Mouse (Mus musculus) cerebellum, adult 11 months (tissue): ENCODE results near the gene 2210016L21Rik.
"Not testable (repeated sequence)": the region's sequence is repeated elsewhere in the genome, so short reads cannot be mapped to it uniquely, and the experiment has no call there.

ENCODE experiments used
- DNase-seq: peaks from one replicate; pipeline ENCODE4 v3.0.0; 2022

2210016L21Rik gene

DNA sequence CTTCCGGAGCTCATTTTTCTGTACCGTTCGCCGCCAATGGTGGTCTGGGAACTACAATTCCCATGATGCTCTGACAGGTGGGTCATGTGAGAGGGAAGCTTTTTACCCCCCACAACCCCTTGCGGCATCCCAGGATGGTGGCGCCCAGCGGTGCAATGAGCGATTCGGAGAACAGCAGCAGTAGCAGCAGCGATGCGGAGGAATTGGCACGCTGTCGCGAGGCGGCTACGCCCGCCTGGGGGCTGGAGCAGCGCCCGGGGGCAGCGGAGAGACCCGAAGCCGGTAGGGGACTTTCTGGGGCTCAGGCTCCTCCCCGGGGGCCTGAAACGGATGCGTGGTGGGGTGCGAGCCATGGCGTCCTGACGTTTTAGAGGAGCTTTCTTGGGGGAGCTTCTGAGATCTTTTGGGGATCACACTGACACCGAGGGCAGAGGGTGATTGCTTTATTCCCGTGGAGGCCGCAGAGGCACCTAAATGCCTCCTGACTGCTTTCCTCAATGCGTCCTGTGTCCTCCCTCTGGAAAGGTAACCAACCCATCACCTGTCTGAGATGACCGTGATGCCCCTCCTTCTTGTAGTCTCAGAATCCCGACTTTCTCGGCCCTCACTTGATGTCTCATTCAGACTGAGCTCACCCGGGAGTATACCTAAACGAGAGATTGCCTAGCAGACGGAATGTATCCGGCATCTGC, at the start of gene 2210016L21Rik:
2210016L21Rik (plus strand) TSS at position 85 of the 692 bp plus-strand sequence.
- peak; percentile 78 for DNase-seq

DNA sequence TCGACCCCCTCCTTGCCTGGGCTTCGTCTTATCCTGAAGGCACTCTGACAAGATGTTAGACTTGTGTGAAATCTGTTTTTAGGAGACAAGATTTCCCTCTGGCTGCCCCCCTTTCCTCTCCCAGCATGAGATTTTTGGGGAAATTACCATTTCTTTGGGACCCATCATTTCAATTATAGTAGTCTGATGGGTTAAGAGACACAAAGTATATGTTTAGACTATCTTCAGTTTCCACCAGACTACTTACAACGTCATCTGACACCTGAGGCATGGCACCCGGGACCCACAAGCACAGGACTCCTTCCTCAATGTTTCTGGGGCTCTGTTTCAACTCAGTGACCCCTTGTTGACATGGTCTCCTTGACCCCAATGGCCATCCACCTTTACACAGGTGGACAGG, 46.4 kb upstream of the 2210016L21Rik start:
- DNase-seq = no peak

DNA sequence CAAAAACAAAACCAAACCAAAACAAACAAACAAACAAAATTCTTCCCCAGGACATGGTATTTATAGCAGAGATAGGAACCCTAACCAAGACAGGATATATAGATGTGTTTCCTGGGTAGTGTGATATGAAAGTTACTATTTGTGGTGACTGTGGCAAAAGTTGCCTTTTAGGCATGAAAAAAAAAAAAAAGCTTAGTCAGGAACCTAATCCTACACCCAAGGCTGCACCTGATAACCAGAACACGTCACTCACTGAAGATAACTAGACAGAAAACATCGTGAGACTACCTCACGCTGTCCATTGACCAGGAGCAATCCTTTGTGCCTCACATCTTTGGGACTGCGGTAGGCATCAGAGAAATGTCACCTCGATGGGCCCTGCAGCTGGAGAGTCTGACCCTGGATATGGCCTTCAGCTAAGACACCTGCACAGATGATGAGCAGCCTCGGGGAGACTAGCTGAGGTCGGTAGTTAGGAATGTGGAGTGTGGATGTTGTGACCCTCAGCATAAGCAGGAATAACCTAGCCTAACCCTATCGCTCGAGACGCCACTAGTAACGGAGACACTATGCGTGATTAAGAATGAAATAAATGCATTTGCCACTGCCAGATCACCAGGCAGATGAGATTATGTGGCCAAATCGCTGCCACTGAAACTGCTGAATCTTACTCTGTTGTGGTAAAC, 45.1 kb upstream of the 2210016L21Rik start, which contains the start of gene Oasl2:
Oasl2 (plus strand) TSS at position 249 of the 686 bp plus-strand sequence.
- DNase-seq = no peak

DNA sequence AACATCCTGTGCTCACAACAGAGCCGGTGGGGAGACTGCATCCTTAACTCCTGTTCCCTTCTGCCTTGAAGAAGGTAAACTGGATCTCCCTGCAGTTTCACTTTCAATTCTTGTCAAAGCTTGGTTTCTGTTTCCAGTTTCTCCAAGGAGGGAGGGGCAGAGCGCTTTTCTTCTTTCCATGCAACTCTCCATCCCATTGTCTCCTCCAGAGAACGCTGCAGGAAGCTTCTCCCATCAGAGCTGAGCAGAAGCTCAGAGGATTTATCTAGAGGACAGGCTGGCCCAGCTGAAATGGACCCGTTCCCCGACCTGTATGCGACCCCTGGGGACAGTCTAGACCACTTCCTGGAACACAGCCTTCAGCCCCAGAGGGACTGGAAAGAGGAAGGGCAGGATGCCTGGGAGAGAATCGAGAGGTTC, 44.6 kb upstream of the 2210016L21Rik start:
- DNase-seq = no peak

DNA sequence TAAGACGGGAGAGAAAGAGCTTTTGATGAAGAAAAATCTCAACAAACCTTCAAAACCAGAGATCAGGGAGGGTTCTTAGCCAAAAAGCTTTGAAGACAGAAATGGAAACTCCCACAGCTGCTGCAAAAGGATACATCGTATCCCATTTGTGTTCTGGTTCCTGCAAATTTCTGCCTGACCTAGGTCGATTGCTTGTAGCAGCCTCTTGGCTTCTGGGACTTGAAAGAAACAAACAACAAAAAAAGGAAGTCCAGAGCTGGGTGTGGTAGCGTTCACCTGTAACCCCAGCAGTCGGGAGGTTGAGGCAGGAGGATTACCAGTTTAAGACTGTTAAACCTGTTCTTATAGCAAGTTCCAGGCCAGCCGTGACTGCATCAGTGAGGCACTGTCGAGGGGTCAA, 43.1 kb upstream of the 2210016L21Rik start:
- DNase-seq = no peak

DNA sequence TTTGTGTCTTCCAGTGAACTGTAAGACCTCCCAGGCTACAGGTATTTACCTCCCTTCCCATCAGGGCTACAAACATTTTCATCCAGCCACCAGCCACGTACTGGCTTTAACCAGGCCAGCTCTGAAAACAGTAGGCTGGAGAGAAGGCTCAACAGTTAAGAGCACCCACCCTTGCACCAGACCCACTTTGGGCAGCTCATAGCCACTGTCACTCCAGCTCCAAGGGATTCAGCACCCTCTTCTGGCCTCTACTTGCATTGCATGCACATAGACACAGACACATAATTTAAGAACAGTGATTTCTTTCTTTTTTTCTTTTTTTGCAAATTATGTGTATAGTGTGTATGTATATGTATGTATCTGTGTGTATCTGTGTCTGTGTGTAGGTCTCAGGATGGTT, 39.5 kb upstream of the 2210016L21Rik start:
- peak; percentile 4 for DNase-seq

DNA sequence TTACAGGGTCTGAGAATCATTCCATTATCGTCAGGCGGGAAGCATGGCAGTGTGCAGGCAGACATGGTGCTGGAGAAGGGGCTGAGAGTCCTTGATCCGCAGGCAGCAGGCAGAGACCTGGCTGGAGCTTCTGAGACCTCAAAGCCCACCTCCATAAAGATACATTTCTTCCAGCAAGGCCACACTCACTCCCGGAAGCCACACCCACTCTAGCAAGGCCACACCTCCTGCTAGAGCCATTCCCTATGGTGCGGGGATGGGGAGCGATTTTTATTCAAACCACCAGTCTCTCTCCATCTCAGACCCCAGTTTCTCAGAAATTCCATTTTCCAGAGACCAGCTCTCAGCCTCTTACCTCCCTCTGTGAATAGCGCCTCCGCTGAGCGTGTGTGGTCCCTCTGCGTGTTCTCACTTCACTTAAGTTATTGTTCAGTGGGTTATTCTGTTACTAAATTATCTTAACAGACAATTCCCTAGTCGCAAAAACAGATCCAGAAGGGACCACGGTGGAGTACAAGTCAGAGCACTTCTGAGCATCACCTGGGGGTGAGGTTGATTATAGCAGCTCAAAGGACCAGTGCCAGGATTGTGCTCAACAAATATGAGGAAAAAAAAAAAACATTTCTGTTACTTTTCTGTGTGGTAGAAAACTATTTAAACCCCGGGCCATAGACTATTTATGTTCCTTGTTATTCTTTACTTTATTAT, 33.2 kb upstream of the 2210016L21Rik start:
- DNase-seq = no peak

DNA sequence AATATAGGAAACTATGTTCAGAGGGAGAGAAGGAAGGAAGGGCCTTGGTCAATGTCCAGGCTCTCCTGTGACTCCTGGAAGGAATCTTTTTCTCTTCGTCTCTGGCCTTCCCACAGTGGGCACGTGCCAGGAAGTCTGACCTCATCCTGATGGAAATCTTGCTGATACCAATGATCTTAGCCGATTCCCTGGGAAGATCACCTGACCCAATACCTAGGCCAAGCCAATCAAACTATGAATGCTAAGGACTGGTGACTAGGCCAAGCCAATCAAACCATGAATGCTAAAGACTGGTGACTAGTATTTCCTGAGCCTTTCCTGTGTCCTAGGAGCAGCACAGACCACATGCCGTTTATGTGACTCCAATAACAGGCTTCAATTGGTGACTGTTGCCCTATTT, 28.3 kb upstream of the 2210016L21Rik start:
- DNase-seq = no peak

DNA sequence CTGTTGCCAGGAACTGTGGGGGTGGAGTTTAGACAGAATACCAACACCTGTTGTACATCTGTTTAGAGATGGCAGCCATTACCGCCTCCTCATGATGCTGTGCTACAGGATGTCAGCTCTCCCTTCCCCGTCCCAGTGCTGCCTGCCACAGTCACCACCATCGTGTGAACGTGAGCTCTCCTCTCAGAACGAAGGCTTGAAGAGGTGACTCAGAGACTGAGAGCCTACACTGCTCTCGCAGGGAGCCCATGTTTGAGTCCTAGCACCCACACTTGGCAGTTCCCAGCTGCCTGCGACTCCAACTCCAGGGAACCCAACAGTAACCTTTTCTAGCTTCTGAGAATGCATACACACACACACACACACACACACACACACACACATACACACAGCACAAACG, 27.1 kb upstream of the 2210016L21Rik start:
- no peak for DNase-seq

DNA sequence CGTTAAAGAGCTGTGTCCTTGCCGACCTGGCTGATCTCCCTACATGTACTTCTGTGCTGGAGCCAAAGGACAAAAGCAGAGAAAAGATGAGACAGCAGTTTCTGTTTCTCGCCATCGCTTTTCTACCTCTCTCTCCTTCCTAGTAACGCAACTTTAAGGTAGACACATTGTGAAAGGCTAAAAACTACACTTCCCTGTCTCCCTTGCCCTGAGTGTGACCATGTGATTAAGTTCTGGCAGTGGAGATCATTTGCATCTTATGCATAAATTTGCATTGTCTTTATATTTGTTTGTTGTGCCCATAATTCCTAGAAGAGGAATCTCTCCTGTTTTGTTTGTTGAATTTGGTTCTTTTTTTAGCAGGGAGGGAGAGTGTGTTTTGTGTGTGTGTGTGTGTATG, 26.1 kb upstream of the 2210016L21Rik start:
- DNase-seq = no peak

DNA sequence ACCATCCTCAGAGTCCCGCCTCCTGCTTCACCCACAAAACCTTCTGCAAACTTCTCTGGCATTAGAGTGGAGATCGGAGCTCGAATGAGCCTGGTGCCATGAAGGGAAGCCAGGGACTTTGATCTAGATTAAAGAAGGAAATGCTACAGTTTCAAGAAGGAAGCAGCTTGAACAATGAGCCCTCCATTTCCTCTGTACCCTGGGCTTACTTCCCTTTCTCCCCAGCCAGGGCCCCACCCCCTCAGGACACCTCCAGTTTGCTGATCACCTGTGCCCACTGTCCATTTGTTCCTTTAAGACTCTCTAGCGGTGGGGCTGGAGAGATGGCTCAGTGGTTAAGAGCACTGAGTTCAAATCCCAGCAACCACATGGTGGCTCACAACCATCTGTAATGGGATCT, 25.2 kb upstream of the 2210016L21Rik start:
- no peak for DNase-seq

DNA sequence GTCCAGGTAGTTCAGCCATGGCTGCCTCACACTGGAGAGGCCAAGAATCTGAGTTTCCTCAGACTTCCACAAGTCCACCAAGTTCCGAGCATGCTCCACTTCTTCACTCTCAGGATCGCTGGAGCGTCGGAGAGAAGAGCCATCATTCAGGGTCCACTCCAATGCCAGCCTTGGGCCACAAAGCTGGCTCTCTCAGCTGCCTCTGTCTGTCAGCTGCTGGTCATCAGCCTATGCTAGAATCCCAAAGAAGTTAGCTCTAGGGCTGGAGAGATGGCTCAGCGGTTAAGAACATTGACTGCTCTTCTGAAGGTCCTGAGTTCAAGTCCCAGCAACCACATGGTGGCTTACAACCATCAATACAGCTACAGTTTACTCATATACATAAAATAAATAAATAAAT, 24.6 kb upstream of the 2210016L21Rik start:
- DNase-seq = not testable (repeated sequence)

DNA sequence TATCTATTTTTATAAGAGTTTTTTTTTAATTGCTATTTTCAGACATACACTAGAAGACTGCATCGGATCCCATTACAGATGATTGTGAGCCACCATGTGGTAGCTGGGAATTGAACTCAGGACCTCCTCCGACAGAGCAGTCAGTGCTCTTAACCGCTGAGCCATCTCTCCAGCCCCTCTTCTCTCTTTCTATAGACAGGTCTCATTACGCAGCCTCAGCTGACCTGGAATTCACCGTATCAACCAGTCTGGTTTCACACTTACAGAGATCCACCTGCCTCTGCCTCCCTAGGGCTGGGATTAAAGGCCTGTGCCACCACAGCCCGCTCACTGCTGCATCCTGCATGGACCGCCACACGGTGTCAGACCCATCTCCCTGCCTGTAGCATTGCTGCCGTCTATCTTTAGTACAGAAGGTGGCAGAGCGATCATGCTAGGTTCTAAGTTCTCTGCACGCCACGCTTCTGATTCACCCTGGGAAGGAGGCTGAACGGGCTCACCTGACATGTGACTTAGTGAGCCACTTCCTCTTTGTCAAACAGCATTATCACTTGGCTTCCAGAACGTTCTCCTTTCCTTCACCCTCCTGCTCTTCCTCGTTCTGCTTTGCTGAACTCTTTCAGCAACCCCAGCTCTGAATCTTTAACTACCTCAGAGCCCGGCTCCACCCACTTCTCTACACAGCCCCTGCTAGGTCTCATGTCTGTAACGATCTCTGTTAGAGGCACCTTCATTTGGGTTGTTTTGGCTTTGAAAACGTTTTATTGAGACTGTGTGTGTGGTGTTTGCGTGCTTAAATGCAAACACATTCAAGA, 20.2 kb upstream of the 2210016L21Rik start:
- no peak for DNase-seq

DNA sequence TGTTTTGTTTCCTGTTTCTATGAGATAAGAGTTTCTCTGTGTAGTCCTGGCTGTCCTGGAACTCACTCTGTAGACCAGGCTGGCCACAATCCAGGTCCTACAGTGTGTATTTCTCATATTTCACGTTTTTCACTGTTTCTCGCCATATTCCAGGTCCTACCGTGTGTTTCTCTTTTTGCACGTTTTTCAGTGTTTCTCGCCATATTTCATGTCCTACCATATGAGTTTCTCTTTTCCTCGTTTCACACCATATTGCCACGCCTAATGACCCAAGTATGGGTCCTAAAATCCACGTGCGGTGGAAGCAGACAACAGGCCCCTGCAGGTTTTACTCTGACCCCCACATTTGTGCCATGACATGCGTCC, 19.6 kb upstream of the 2210016L21Rik start:
- DNase-seq = no peak

DNA sequence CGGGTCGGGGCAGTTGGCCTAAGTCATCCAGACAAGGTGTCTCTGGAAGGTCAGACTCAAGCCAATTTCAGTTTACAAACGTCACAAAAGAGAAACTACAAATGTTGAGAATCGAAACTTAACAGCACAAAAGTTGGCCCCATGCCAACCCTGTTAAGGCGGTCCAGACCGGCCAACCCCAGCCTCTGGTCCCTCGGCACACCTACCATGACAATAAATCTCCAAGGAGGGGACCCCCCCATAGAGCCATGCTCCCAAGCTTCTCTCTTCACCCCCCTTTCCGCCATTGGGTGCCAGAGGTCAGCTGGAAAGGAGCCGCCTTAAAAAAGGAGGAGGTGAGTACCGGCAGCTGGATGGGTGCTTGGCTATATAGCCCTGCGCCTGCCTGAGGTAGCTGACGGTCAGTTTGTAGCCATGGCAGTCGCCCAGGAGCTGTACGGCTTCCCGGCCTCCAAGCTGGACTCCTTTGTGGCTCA, 18.9 kb upstream of the 2210016L21Rik start, which contains the start of gene Oasl1:
Oasl1 (plus strand) TSS at position 243 of the 476 bp plus-strand sequence.
- no peak for DNase-seq

DNA sequence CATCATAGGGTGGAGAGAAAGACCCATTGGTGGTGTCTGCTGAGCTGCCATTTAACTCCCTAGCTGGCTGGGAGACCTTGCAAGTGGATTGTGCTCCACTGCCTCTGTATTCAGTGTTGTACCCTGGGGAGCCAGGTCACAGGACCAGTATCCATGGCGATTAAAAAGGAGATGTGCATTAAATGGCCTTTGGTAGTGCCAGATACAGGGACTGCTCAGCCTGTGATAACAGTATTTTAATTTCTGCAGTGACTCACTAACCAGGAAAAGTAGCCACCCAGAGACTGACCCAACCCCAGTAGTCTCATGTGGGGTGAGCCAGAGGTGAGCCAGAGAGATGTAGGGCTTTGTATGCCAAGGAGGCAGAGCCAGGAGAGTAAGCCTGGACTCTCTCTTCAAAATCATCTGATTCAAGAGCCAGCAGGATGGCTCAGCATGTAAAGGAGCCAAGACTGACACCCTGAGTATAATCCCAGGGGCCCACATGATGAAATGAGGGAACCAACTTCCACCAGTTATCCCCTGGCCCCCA, 15.7 kb upstream of the 2210016L21Rik start:
- no peak for DNase-seq

DNA sequence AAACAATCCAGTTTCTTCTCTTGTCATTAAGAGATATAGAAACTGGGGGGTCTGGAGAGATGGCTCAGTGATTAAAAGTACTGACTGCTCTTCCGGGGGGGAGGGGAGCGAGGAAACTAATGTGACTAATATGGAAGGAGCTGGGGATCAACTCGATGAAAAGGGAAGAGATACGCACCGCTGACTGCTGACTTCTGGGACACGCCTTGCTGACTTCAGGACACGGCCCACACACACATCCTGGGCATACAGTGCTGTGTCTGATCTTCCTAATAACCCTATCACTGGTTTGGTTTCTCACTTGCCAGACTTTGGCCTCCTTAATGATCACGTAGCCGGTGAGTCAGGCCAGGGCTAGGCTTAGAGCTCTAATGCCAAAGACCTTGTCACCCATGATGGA, 15.2 kb upstream of the 2210016L21Rik start:
- no peak for DNase-seq

DNA sequence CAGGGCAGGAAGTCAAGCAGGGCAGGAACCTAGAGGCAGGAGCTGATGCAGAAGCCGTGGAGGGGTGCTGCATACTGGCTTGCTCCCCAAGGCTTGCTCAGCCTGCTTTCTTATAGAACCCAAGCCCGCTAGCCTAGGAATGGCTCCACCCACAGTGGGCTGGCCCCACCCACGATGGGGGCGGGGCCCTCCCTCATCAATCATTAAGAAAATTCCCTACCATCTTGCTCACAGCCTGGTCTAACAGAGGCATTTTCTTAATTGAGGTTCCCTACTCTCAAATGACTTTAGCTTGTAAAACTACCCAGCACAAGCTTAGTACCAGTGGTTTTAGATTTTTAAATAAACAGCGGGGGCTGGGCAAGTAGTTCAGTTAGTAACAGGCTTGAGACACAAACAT, 10.3 kb upstream of the 2210016L21Rik start:
- no peak for DNase-seq

DNA sequence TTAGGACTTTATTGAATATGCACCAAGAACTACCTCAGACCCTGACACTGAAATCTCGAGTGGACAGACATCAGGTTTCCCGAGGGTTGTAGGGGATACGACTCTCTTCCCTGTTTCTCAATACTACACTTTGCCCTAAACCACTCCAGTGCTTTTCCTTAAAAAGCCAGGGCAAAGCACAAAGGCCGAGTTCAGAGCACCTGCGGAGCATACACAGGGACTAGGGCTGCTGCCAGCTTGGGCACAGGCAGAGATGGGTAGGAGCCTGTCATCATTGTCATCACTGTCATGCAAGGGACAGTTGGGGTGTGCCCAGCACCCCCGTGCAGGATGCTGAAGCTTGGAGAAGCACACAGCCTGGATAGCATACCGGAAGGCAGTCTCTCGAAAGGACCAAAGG, 8.8 kb upstream of the 2210016L21Rik start:
- no peak for DNase-seq

DNA sequence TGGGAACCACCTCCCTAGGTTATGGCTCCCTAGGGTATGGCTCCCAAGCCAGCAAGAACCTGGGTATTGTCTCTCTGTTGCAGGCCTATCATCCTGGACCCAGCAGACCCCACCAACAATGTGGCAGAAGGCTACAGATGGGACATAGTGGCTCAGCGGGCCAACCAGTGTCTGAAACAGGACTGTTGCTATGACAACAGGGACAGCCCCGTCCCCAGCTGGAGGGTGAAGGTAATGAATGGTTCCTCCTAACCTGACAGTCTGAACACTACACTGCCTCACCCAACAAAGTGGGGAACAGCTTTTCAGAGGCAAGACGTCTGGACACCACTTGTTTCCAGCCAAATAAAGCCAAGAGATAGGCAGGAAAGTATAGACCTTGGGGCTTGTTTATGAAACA, 6.1 kb upstream of the 2210016L21Rik start:
- no peak for DNase-seq

DNA sequence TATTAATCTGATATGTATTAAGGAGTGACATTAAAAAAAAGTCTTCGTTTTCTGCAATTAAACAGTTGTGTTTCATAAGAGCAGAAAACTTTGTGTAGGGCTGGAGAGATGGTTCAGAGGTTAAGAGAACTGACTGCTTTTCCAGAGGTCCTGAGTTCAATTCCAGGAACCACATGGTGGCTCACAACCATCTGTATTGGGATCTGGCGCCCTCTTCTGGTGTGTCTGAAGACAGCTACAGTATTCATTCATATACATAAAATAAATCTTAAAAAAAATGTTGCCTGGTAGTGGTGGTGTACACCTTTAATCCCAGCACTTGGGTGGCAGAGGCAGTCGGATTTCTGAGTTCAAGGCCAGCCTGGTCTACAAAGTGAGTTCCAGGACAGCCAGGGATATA, 820 bp upstream of the 2210016L21Rik start:
- DNase-seq = not testable (repeated sequence)

DNA sequence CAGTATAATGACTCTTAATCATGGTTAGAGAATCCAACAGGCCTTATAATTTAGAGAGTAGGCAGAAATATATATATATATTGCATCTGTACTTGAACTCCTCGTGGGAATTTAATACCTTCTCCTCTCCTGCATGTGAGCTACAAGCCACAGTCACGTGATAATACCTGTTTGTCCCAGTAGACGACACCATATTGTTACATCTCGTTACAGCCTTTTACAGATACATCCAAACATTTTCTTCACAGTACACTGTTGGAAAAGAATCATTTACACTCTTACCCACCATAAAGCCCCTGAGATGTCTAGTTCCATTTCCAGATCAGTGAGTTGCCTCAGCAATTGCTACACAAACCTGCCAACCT, 790 bp downstream of the 2210016L21Rik start:
- DNase-seq = no peak

DNA sequence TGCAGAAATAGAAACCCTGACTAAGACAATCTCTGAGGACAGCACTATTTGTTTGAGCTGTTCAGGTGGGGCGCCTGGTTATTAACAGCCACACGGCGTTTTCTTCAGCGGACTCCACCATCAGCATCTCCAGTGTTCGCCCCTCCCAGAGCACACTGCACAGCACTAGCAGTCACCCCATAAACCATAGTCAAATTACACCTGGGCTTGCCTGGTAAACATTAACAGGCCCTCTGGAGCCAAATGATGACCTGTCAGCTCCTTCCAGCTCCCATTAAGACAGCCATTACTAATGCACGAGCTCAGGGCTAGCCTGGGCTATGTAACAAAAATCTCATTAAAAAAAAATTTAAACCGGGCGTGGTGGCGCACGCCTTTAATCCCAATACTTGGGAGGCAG, 3.1 kb downstream of the 2210016L21Rik start:
- DNase-seq = no peak
